Mouse (Mus musculus) heart, adult 9 months (tissue): ENCODE data around the gene Hnrnph3.

Experiments
- DNase-seq, 2 experiments: peaks; one replicate each; pipeline ENCODE4 v3.0.0; 2022; ENCODE audit warnings: low spot score in 2 of 2

Hnrnph3 gene

GRCm38 (mm10) chr10:62984495-62984894 is 39.5 kb downstream of the Hnrnph3 start:
- DNase-seq, result peak; percentile 11 to 16

DNA sequence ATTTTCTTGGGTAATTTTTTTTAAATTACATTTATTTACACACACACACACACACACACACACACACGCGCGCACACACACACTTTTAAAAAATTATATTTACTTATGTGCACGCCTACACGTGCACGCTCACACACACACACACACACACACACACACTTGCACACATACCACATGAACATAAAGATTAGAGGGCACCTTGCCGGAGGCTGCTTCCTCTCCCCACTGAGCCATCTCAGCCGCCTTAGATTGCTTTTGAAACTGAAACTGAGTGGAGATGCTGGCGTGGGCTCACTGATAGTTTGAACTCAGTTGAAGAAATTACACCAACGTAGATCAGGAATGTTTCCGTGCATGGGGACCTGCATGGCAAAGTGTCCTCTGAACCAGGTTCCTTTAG is 39.9 kb downstream of the Hnrnph3 start:
- no peak for DNase-seq

GRCm38 (mm10) chr10:62980039-62980954 is 43.7 kb downstream of the Hnrnph3 start, which contains the start of gene Rufy2:
TSS of gene Rufy2 (plus strand) at chr10:62980223.
- DNase-seq, result peak; percentile 78 to 81

DNA sequence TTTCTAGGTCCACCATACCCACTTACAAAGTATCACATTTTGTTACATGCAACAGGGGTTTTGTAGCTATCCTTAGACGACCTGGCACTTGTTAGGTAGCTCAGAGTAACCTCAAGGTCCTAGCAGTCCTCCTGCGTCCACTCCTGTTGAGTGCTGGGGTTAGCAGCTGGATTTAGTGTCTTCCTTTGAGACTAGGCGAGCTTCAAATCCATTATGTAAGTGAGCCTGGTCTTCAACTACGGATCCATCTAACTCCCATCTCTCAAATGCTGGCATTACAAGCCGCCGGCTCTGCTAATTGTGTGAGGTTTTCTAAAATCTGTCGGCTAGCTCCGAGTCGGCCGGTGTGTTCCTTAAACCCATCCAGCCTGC is 44.4 kb downstream of the Hnrnph3 start:
- DNase-seq, result no peak

DNA sequence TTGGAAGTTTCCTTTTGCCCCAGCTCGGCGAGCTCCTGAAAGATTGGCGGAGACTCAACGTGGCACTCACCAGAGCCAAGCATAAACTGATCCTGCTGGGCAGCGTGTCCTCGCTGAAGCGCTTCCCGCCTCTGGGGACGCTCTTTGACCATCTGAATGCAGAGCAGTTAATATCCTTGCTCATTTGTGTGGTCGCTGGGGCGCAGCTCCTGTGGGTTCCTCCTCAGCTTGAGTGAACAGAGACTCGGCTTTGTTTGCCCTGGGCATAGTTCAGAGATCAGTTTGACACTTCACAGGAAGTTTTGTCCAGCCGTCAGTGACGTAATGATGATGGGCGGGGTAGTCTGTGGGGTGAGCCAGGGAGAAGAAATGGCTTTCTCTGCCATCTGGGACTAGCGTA is 52.2 kb downstream of the Hnrnph3 start:
- DNase-seq, result no peak

DNA sequence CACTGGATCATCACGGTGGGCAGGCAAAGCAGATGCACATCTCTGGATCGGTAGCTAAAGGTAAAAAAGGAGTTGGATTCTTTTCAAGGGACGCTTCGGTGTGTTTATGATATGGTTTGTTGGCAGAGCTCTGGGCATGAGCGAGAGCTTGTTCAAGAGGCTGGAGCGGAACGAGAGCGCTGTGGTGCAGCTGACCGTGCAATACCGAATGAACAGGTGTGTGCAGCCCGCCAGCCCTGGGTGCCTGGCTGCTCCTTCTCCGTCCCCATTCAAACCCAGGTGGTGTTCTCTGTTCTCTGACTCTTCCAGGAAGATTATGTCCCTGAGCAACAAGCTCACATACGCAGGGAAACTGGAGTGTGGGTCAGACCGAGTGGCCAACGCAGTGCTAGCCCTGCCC is 57.7 kb downstream of the Hnrnph3 start:
- no peak for DNase-seq

- DNase-seq, result no peak
These were observed 58.2 kb downstream of the Hnrnph3 start for GRCm38 (mm10) chr10:62965796-62966195.
